Mouse (Mus musculus) midbrain, embryonic 11.5 days (tissue): ENCODE data around the gene Syde2. TPM values are rescaled to one million over a fixed set of nuclear protein-coding genes. Genes with fewer than 3 reads are reported as not detected.

Experiments
- ATAC-seq: fragments of 200-750 bp; cut with Nextera tagmentation; 2 replicates; pipeline ENCODE4 v1.8.0; 2017; ENCODE audit warnings: moderate TSS enrichment, moderate library complexity; ENCODE audit not compliant: low FRiP score
- DNase-seq: peaks from one replicate; pipeline ENCODE4 v3.0.0; 2015; ENCODE audit warnings: low spot score; ENCODE audit errors: missing footprints
- H3K27ac ChIP-seq: fragments of 300-500 bp; sonication (generic); 2 replicates; pipeline ENCODE4 v1.5.1; 2014; ENCODE audit warnings: low read depth, low read length
- H3K27me3 ChIP-seq: fragments of 300-500 bp; sonication (generic); 2 replicates; pipeline ENCODE4 v1.6.1; 2014; ENCODE audit warnings: mild to moderate bottlenecking, low read length, moderate library complexity, mixed read lengths; ENCODE audit not compliant: control insufficient read depth, insufficient read depth
- H3K36me3 ChIP-seq: fragments of 300-500 bp; sonication (generic); 2 replicates; pipeline ENCODE4 v1.6.1; 2014; ENCODE audit warnings: mild to moderate bottlenecking, low read length, moderate library complexity, mixed read lengths; ENCODE audit not compliant: control insufficient read depth, insufficient read depth
- H3K4me1 ChIP-seq: fragments of 300-500 bp; sonication (generic); 2 replicates; pipeline ENCODE4 v1.6.1; 2014; ENCODE audit warnings: low read length; ENCODE audit not compliant: control insufficient read depth, insufficient read depth
- H3K4me2 ChIP-seq: fragments of 300-500 bp; sonication (generic); 2 replicates; pipeline ENCODE4 v1.6.1; 2014; ENCODE audit warnings: mild to moderate bottlenecking, moderate library complexity
- H3K4me3 ChIP-seq: fragments of 300-500 bp; sonication (generic); 2 replicates; pipeline ENCODE4 v1.5.1; 2014; ENCODE audit warnings: low read depth, low read length
- H3K9ac ChIP-seq: fragments of 300-500 bp; sonication (generic); 2 replicates; pipeline ENCODE4 v1.6.1; 2014; ENCODE audit warnings: low read length
- H3K9me3 ChIP-seq: fragments of 300-500 bp; sonication (generic); 2 replicates; pipeline ENCODE4 v1.6.1; 2016; ENCODE audit warnings: low read length; ENCODE audit not compliant: control insufficient read depth
- WGBS: fragments of 180-500 bp; shearing (Covaris S2); extraction: QIAGEN DNeasy Blood & Tissue Kit; methylation state at CpG from one replicate; pipeline ENCODE4 v1.1.7; 2014; 5-methylcytosine and 5-hydroxymethylcytosine counted together
- polyA plus RNA-seq: library from polyadenylated mRNA; unstranded; fragments of >200 nt; fragmentation: Nextera tagmentation; extraction: Ambion mirVana; gene quantifications from 2 replicates; pipeline ENCODE4 v1.2.1, GENCODE M21; 2014

Gene Syde2
- polyA plus RNA-seq, 1 experiment from 2014 or later, result 0.93 TPM

DNA sequence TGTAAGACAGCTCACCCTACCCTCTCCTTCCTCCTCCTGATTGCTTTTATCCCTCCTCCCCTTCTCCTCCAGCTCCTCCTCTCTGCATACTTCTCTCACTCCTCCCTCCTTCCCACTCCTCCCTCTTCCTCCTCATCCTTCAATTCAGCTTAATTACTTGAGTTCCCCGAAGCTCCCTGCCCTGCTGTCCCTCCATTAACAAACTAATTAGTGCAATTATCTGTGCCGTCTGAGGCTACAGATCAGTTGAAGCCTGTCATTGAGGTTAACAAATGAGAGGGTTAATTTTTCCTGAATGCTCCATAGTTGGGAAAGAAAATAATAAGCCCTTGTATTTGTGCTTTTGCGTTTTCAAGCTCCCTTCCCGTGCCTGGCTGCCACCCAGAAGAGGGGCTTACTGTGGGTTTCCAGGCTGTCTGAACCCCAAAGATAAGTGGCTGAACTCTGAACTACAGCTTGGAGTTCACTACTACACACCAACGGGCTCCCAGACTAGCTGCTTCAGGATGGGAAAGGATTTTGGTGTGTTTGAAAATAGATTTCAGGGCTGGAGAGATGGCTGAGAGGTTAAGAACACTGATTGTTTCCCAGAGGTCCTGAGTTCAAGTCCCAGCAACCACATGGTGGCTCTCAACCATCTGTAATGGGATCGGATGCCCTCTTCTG lies 40.0 kb upstream of the Syde2 start:
- no peak overlapping the region for H3K4me3 ChIP-seq
- peaks cover 3% of the 10 kb centered on the region; the same call in 1 of the 2 replicates for H3K4me1 ChIP-seq
- ATAC-seq (no peak), DNase-seq (peak; percentile 77)
- H3K9ac ChIP-seq, result no peak overlapping the region
- H3K27me3 ChIP-seq, result no peaks in the 10 kb centered on the region; the same call in 1 of the 2 replicates
- H3K36me3 ChIP-seq, result peaks cover 3% of the 10 kb centered on the region; the same call in 1 of the 2 replicates
- no peak overlapping the region for H3K27ac ChIP-seq
- 64% methylated on average over 6 of the region's 6 CpGs for WGBS
- no peaks in the 10 kb centered on the region for H3K9me3 ChIP-seq
- no peak overlapping the region for H3K4me2 ChIP-seq

DNA sequence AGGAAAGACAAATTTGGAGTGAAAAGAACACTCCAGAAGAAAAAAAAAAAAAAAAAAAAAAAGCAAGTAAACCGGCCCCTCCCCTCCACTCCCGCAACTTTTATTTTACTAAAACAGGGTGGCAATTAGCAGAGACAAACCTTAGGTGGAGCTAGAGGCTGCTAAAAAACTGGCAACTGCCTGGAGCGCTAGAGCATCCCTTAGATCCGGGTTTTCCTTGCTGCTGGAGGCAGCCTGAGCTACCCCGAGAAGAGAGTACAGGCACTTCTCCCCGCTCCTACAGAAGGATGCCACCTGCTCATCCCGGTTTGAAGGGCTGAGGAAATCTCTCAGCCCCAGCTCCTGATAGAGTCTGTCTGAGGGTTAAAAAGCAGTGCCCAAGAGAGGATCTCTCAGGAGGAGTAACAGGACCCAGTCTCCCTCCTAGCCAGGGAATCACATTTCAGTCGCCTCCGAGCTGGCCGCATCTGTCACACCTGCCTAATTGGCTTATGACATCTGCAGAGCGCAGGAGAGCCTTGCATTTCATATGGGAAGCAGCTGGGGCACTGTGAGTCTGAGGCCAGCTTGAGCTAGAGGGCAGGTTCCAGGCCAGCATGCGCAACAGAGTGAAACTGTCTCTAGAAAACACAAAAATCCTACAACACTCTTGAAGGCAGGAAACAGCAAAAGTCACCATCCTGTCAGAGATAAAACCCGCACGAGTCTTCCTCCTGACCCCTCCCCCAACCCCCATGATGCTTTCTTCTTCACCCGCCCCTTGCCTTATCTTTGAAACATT lies 37.4 kb upstream of the Syde2 start:
- H3K4me3 ChIP-seq, result no peak overlapping the region
- H3K9ac ChIP-seq, result 0 out of 2 replicates have a peak overlapping the region, but pooled peaks have one; percentile 27
- no peaks in the 10 kb centered on the region for H3K36me3 ChIP-seq
- H3K4me1 ChIP-seq, result peaks cover 3% of the 10 kb centered on the region; the same call in 1 of the 2 replicates
- H3K27ac ChIP-seq, result no peak overlapping the region
- 7% methylated on average over 15 of the region's 15 CpGs for WGBS
- peak overlapping the region; percentile 37 for H3K4me2 ChIP-seq
- H3K9me3 ChIP-seq, result no peaks in the 10 kb centered on the region
- H3K27me3 ChIP-seq, result no peaks in the 10 kb centered on the region; the same call in 1 of the 2 replicates
- peak; percentile 79 for ATAC-seq
- DNase-seq, result peak; percentile 93

DNA sequence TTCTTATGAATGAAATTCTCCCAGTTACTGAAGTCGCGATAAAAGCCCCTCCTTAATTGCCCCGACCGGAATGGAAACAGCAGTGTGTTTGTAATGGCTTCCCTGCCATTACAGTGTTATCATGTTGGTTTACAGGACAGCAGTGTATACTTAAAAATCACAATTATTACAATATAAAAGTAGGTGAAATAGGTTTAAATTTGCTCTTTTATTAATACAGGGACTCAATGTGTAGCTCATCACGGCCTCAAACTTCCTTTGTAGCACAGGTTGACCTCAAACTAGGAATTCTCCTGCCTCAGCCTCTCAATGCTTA lies 36.9 kb upstream of the Syde2 start:
- Histone ChIP-seq H3K36me3 (no peaks in the 10 kb centered on the region), H3K4me3 (no peak overlapping the region), H3K27ac (no peak overlapping the region), H3K4me1 (peaks cover 3% of the 10 kb centered on the region; the same call in 1 of the 2 replicates), H3K9me3 (no peaks in the 10 kb centered on the region), H3K9ac (no peak overlapping the region), H3K27me3 (no peaks in the 10 kb centered on the region; the same call in 1 of the 2 replicates), H3K4me2 (no peak overlapping the region)
- 60% methylated on average over 5 of the region's 5 CpGs for WGBS
- DNase-seq (no peak), ATAC-seq (no peak)

DNA sequence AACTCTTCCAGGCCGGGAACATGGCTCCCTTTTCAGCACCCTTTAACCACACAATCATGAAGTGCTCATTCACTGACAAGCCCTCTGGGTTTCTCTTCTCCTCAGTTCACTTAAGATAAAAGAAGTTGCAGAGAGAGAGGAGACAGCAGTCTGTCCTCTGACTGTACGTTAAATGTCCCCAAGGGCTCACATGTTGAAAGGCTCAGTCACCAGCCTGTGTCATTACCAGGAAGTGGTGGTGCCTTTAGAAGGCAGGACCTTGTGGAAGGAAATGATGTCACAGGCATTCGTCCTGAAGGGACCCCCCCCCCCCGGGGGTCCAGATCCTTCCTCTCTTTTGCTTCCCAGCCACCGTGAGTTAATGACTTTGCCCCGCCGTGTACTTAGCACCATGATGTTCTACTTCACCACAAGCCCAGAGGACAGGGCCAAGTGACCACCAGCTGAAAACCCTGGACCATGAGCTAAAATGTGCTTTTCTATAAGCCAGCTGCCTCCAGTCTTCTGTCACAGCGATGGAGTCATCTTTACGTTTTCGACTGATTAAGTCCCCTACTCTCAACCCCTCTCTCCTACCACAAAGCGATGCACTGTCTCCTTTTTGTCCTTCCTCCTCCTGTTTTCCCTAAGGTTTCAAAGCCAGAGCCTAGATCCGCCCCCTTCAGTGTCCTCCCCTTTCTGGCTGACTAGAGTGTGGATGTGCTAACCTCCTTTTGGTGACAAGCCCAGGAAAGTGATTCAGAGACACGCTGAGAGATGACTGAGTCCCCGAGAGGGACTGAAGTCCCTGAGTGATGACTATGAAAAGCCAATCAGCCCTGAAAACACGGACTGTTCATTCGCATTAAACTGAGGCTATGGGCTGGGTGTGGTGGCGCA lies 36.1 kb upstream of the Syde2 start:
- Histone ChIP-seq H3K36me3 (no peaks in the 10 kb centered on the region), H3K4me3 (no peak overlapping the region), H3K9ac (no peak overlapping the region), H3K27ac (no peak overlapping the region), H3K4me1 (peaks cover 3% of the 10 kb centered on the region; the same call in 1 of the 2 replicates), H3K4me2 (no peak overlapping the region), H3K9me3 (no peaks in the 10 kb centered on the region), H3K27me3 (no peaks in the 10 kb centered on the region; the same call in 1 of the 2 replicates)
- DNase-seq (no peak), ATAC-seq (peak; percentile 10; the same call in 1 of the 2 replicates)
- 77% methylated on average over 17 of the region's 17 CpGs for WGBS

DNA sequence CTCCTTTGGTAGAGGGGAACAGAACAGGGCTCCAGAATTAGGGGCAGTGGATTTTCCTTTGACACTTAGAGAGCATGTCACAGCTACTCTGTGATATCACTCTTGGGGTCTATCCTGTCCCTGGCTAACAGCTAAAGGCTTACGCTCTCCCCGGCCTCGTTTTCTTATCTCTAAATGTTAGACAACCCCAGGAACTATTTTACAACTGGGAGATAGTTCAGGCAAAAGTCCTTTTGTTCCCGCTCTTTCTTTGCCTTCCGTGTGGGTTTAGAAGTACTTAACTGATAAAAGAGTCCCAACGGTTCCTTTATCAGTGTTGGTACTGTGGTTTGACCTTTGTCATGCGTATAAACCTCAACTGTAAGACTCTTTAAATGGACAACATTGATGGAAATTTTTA lies 34.7 kb upstream of the Syde2 start:
- 89% methylated on average over 7 of the region's 7 CpGs for WGBS
- Histone ChIP-seq H3K4me3 (no peak overlapping the region), H3K4me1 (peaks cover 3% of the 10 kb centered on the region; the same call in 1 of the 2 replicates), H3K27ac (no peak overlapping the region), H3K4me2 (no peak overlapping the region), H3K9ac (no peak overlapping the region), H3K27me3 (no peaks in the 10 kb centered on the region; the same call in 1 of the 2 replicates), H3K36me3 (no peaks in the 10 kb centered on the region), H3K9me3 (no peaks in the 10 kb centered on the region)
- DNase-seq (no peak), ATAC-seq (no peak)

DNA sequence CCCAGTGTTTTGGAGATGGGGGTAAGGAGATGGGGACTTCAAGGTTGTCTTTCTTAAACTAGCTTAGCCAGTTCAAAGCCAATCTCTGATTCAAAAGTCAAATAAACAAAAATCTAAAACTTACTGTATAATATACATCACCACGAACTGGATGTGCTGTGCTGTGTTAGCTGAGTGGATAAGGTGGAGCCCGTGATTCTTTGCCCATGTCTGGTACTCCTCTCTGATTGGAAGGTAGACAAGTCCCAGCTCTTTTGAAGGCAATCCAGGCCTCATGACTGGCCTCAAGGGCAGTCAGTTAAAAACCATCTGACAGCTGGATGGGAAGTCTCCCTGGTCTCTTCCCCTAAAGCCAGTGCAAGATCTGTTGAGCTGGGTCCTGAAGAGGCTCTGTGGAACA lies 34.3 kb upstream of the Syde2 start:
- Histone ChIP-seq H3K27me3 (no peaks in the 10 kb centered on the region; the same call in 1 of the 2 replicates), H3K9me3 (no peaks in the 10 kb centered on the region), H3K4me1 (peaks cover 3% of the 10 kb centered on the region; the same call in 1 of the 2 replicates), H3K27ac (no peak overlapping the region), H3K4me3 (no peak overlapping the region), H3K4me2 (no peak overlapping the region), H3K9ac (no peak overlapping the region), H3K36me3 (no peaks in the 10 kb centered on the region)
- DNase-seq (no peak), ATAC-seq (no peak)
- WGBS, result 86% methylated on average over 2 of the region's 2 CpGs

DNA sequence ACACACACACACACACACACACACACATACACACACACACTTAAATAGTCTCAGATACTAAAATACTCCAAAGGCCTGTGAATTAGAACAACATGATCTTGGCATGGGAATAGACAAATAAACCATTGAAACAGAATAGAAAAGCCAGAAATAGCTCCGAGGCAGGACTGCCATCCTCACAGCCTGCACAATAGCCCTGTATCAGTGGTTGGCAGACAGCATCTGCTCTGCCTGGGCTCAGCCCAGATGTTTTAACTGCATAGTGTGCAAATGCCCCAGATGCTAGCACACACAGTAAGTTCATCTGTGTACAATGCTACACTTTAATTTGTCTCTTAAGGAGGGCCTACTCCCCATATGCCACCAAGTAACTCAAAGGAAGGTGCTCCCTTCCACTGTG lies 27.8 kb upstream of the Syde2 start:
- Histone ChIP-seq H3K4me2 (no peak overlapping the region), H3K9me3 (no peaks in the 10 kb centered on the region), H3K4me1 (peaks cover 14% of the 10 kb centered on the region), H3K27ac (no peak overlapping the region), H3K9ac (no peak overlapping the region), H3K36me3 (no peaks in the 10 kb centered on the region), H3K4me3 (no peak overlapping the region), H3K27me3 (peaks cover 19% of the 10 kb centered on the region)
- 72% methylated on average over 1 of the region's 1 CpGs for WGBS
- no peak for ATAC-seq
- DNase-seq, result no peak

DNA sequence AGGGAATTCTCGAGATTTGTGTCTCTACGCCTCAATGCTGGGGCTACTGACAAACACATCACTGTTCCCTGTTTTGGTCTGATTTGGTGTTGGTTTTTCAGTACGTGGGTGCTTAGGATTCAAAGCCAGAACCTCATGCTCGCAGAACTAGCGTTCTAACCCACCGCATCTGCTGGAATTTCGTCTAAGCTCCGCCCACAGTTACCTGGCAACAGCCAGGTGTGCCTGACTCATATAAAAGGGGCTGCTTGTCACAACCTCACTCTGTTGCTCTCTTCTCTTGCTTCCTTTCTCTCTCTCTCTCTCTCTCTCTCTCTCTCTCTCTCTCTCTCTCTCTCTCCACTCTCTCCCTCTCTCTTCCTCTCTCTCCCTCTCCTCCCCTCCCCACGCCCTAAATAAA lies 25.3 kb upstream of the Syde2 start:
- Histone ChIP-seq H3K27me3 (peaks cover 19% of the 10 kb centered on the region), H3K4me1 (peaks cover 14% of the 10 kb centered on the region), H3K27ac (no peak overlapping the region), H3K4me2 (no peak overlapping the region), H3K36me3 (no peaks in the 10 kb centered on the region), H3K9ac (no peak overlapping the region), H3K9me3 (no peaks in the 10 kb centered on the region), H3K4me3 (no peak overlapping the region)
- no peak for DNase-seq
- WGBS, result 15% methylated on average over 9 of the region's 9 CpGs
- ATAC-seq, result no peak
